Mouse (Mus musculus) stomach, embryonic 16.5 days (tissue): Measurements from ENCODE around the gene Myrf. TPM values are rescaled to one million over a fixed set of nuclear protein-coding genes. Genes with fewer than 3 reads are reported as not detected.

Source experiments
- ATAC-seq: fragments of 200-750 bp; cut with Nextera tagmentation; 2 replicates; pipeline ENCODE4 v1.8.0; 2017; ENCODE audit warnings: moderate number of reproducible peaks, moderate TSS enrichment; ENCODE audit not compliant: insufficient read depth, low FRiP score
- H3K27ac ChIP-seq: fragments of 300-500 bp; sonication (generic); 2 replicates; pipeline ENCODE4 v1.5.1; 2014; ENCODE audit warnings: low read length
- H3K27me3 ChIP-seq: fragments of 300-500 bp; sonication (generic); 2 replicates; pipeline ENCODE4 v1.6.1; 2014; ENCODE audit warnings: low read length, control low read depth, mixed read lengths; ENCODE audit not compliant: control insufficient read depth, insufficient read depth
- H3K36me3 ChIP-seq: fragments of 300-500 bp; sonication (generic); 2 replicates; pipeline ENCODE4 v1.6.1; 2014; ENCODE audit warnings: low read length; ENCODE audit not compliant: control insufficient read depth, insufficient read depth
- H3K4me1 ChIP-seq: fragments of 300-500 bp; sonication (generic); 2 replicates; pipeline ENCODE4 v1.6.1; 2014; ENCODE audit warnings: low read length, control low read depth, mixed read lengths; ENCODE audit not compliant: control insufficient read depth, insufficient read depth
- H3K4me2 ChIP-seq: fragments of 300-500 bp; sonication (generic); 2 replicates; pipeline ENCODE4 v1.6.1; 2014; ENCODE audit warnings: low read depth, low read length, mixed read lengths
- H3K4me3 ChIP-seq: fragments of 300-500 bp; sonication (generic); replicated peaks from 2 replicates; pipeline ENCODE4 v1.5.1; 2014; ENCODE audit warnings: mild to moderate bottlenecking, low read length
- H3K9ac ChIP-seq: fragments of 300-500 bp; sonication (generic); 2 replicates; pipeline ENCODE4 v1.6.1; 2014; ENCODE audit warnings: low read length
- H3K9me3 ChIP-seq: fragments of 300-500 bp; sonication (generic); replicated peaks from 2 replicates; pipeline ENCODE4 v1.6.1; 2016; ENCODE audit warnings: low read length, control low read depth; ENCODE audit not compliant: control insufficient read depth
- WGBS: fragments of 180-500 bp; shearing (Covaris S2); extraction: QIAGEN DNeasy Blood & Tissue Kit; methylation state at CpG from one replicate; pipeline ENCODE4 v1.1.7; 2014; 5-methylcytosine and 5-hydroxymethylcytosine counted together
- polyA plus RNA-seq: library from polyadenylated mRNA; unstranded; fragments of >200 nt; fragmentation: Nextera tagmentation; extraction: Ambion mirVana; gene quantifications from 2 replicates; pipeline ENCODE4 v1.2.1, GENCODE M21; 2015

Gene Myrf
- polyA plus RNA-seq, 1 experiment from 2014 or later = 16.6 TPM

- Histone ChIP-seq H3K4me1 (peaks cover 15% of the 10 kb centered on the region), H3K4me3 (no peak overlapping the region), H3K9ac (peak overlapping the region; percentile 49; the same call in 1 of the 2 replicates), H3K36me3 (no peaks in the 10 kb centered on the region), H3K27ac (peak overlapping the region; percentile 76), H3K27me3 (no peaks in the 10 kb centered on the region; the same call in 1 of the 2 replicates), H3K4me2 (no peak overlapping the region), H3K9me3 (no peaks in the 10 kb centered on the region)
- peak; percentile 58; the same call in 1 of the 2 replicates for ATAC-seq
- WGBS = 17% methylated on average over 14 of the region's 14 CpGs
Observed at GRCm38 (mm10) chr19:10266196-10266850, 25.8 kb upstream of the Myrf start.

- Histone ChIP-seq H3K4me2 (no peak overlapping the region), H3K9ac (no peak overlapping the region), H3K27ac (no peak overlapping the region), H3K4me3 (no peak overlapping the region), H3K4me1 (peaks cover 4% of the 10 kb centered on the region; the same call in 1 of the 2 replicates), H3K9me3 (no peaks in the 10 kb centered on the region), H3K36me3 (no peaks in the 10 kb centered on the region), H3K27me3 (no peaks in the 10 kb centered on the region; the same call in 1 of the 2 replicates)
- no peak for ATAC-seq
- 69% methylated on average over 7 of the region's 7 CpGs for WGBS
Observed at GRCm38 (mm10) chr19:10261369-10261768, 20.8 kb upstream of the Myrf start.

GRCm38 (mm10) chr19:10258279-10259011 is 17.9 kb upstream of the Myrf start:
- Histone ChIP-seq H3K4me3 (no peak overlapping the region), H3K9me3 (no peaks in the 10 kb centered on the region), H3K27me3 (no peaks in the 10 kb centered on the region; the same call in 1 of the 2 replicates), H3K27ac (no peak overlapping the region), H3K36me3 (no peaks in the 10 kb centered on the region), H3K9ac (no peak overlapping the region), H3K4me2 (no peak overlapping the region), H3K4me1 (no peaks in the 10 kb centered on the region)
- WGBS = 21% methylated on average over 6 of the region's 6 CpGs
- peak; percentile 61; the same call in 1 of the 2 replicates for ATAC-seq

- 34% methylated on average over 20 of the region's 20 CpGs for WGBS
- Histone ChIP-seq H3K36me3 (no peaks in the 10 kb centered on the region), H3K27me3 (no peaks in the 10 kb centered on the region), H3K9me3 (no peaks in the 10 kb centered on the region), H3K4me3 (no peak overlapping the region), H3K4me1 (peaks cover 14% of the 10 kb centered on the region), H3K27ac (no peak overlapping the region), H3K9ac (peak overlapping the region; percentile 48), H3K4me2 (peak overlapping the region; percentile 9; the same call in 1 of the 2 replicates)
- peak; percentile 50; the same call in 1 of the 2 replicates for ATAC-seq
Observed at GRCm38 (mm10) chr19:10248128-10248527, 7.6 kb upstream of the Myrf start.

- H3K27ac ChIP-seq = no peak overlapping the region
- peaks cover 14% of the 10 kb centered on the region for H3K4me1 ChIP-seq
- no peaks in the 10 kb centered on the region for H3K36me3 ChIP-seq
- H3K4me3 ChIP-seq = no peak overlapping the region
- H3K9me3 ChIP-seq = no peaks in the 10 kb centered on the region
- ATAC-seq = peak; percentile 23; the same call in 1 of the 2 replicates
- H3K9ac ChIP-seq = no peak overlapping the region
- H3K4me2 ChIP-seq = no peak overlapping the region
- WGBS = 32% methylated on average over 5 of the region's 6 CpGs
- no peaks in the 10 kb centered on the region for H3K27me3 ChIP-seq
Observed at GRCm38 (mm10) chr19:10247165-10247564, 6.6 kb upstream of the Myrf start.

GRCm38 (mm10) chr19:10244183-10244582 is 3.6 kb upstream of the Myrf start:
- no peak overlapping the region for H3K9ac ChIP-seq
- no peak overlapping the region for H3K4me3 ChIP-seq
- no peaks in the 10 kb centered on the region for H3K36me3 ChIP-seq
- peaks cover 14% of the 10 kb centered on the region for H3K4me1 ChIP-seq
- H3K4me2 ChIP-seq = no peak overlapping the region
- H3K9me3 ChIP-seq = no peaks in the 10 kb centered on the region
- H3K27me3 ChIP-seq = no peaks in the 10 kb centered on the region
- no peak overlapping the region for H3K27ac ChIP-seq
- WGBS = 10% methylated on average over 3 of the region's 3 CpGs
- ATAC-seq = no peak

GRCm38 (mm10) chr19:10242916-10243315 is 2.4 kb upstream of the Myrf start:
- no peak for ATAC-seq
- no peaks in the 10 kb centered on the region for H3K27me3 ChIP-seq
- WGBS = 15% methylated on average over 8 of the region's 8 CpGs
- H3K9ac ChIP-seq = no peak overlapping the region
- no peak overlapping the region for H3K4me2 ChIP-seq
- no peak overlapping the region for H3K4me3 ChIP-seq
- H3K27ac ChIP-seq = no peak overlapping the region
- H3K36me3 ChIP-seq = no peaks in the 10 kb centered on the region
- peaks cover 10% of the 10 kb centered on the region for H3K4me1 ChIP-seq
- H3K9me3 ChIP-seq = no peaks in the 10 kb centered on the region

GRCm38 (mm10) chr19:10239975-10240653 is 434 bp downstream of the Myrf start:
- Histone ChIP-seq H3K27me3 (no peaks in the 10 kb centered on the region), H3K36me3 (no peaks in the 10 kb centered on the region), H3K9ac (peak overlapping the region; percentile 81), H3K4me1 (peaks cover 4% of the 10 kb centered on the region; the same call in 1 of the 2 replicates), H3K4me3 (peak overlapping the region; percentile 64), H3K9me3 (no peaks in the 10 kb centered on the region), H3K27ac (peak overlapping the region; percentile 6), H3K4me2 (peak overlapping the region; percentile 91)
- no peak for ATAC-seq
- WGBS = 2% methylated on average over 26 of the region's 26 CpGs
